Mouse (Mus musculus) brain, embryonic 14.5 days (tissue): ENCODE measurements around the gene Nrp2.

Experiments
- CTCF ChIP-seq: fragments of 200-500 bp; IDR thresholded peaks from 2 replicates; pipeline ENCODE4 v1.5.1; 2012; ENCODE audit warnings: inconsistent platforms, mild to moderate bottlenecking, moderate library complexity, borderline replicate concordance; ENCODE audit not compliant: insufficient read depth, insufficient read length; ENCODE audit errors: extremely low read depth
- POLR2A ChIP-seq: fragments of 200-500 bp; IDR thresholded peaks from 2 replicates; pipeline ENCODE4 v1.6.1; 2012; ENCODE audit warnings: mild to moderate bottlenecking, inconsistent platforms, borderline replicate concordance; ENCODE audit not compliant: poor library complexity, insufficient read depth, insufficient read length, severe bottlenecking; ENCODE audit errors: extremely low read depth

DNA sequence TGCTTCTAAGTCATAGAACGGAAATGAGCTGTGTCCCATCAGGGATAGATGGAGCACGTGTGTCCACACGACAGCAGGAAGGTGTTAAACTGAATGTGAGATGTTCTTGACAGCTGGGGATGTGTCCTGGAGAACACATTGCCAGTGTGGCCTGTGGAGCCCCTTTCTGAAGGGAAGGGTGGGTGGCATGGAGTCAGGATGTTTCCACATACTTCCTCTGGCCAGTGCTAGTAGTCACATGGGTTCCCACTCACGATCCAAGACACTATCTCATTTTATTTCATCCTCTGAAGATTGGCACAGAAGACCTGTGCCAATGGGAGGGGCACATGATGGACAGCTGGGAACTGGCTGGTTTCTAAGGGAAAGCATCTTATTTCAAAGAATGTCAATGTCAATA, 75.8 kb downstream of the Nrp2 start:
- TF ChIP-seq CTCF (no peak), POLR2A (no peak)
